Mouse (Mus musculus): Measurements from ENCODE around the gene Fkbp8.

DNA sequence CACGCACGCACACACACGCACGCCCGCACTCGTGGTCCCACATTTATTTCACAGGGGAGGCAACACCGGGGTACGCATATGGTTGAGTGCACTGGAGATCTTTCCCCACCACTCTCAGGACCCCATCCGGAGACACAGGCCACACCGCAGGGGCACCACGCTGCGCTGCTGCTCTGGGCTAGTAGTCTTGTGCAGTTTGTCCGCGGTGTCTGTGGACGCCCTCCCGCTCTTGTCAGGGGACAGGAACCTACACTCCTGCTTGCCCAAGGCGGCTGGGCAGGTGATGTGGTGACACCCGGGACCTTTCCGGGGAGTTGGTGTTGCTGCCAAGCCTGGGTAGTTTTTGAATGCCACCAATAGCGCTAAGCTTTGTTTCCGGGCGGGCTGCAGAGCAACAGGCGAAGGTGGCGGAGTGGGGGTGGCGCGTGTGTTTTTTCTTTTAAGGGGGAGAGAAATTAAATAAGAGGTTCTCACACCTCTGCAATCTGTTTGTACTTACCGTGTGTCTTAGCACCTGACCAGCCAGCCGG lies 33.0 kb upstream of the Fkbp8 start:
- TF ChIP-seq GATA1 (IDR thresholded peaks at IDR 0.05; ENCODE audit: low read length) (no peak), TAL1 (IDR thresholded peaks at IDR 0.05; ENCODE audit: low read length) (no peak)
